Mouse (Mus musculus) neural tube, embryonic 15.5 days (tissue): ENCODE measurements around the gene Vtcn1. TPM values are rescaled to one million over a fixed set of nuclear protein-coding genes. Genes with fewer than 3 reads are reported as not detected.

Experiments
- ATAC-seq: fragments of 200-750 bp; cut with Nextera tagmentation; 2 replicates; pipeline ENCODE4 v1.8.0; 2017; ENCODE audit warnings: mild to moderate bottlenecking, moderate TSS enrichment, moderate library complexity; ENCODE audit not compliant: low FRiP score
- H3K27ac ChIP-seq: fragments of 300-500 bp; sonication (generic); replicated peaks from 2 replicates; pipeline ENCODE4 v1.5.1; 2015; ENCODE audit warnings: mild to moderate bottlenecking, inconsistent platforms
- H3K27me3 ChIP-seq: fragments of 300-500 bp; sonication (generic); replicated peaks from 2 replicates; pipeline ENCODE4 v1.6.1; 2015; ENCODE audit warnings: inconsistent platforms
- H3K36me3 ChIP-seq: fragments of 300-500 bp; sonication (generic); 2 replicates; pipeline ENCODE4 v1.6.1; 2015; ENCODE audit warnings: inconsistent platforms
- H3K4me1 ChIP-seq: fragments of 300-500 bp; sonication (generic); 2 replicates; pipeline ENCODE4 v1.6.1; 2015; ENCODE audit warnings: inconsistent platforms
- H3K4me2 ChIP-seq: fragments of 300-500 bp; sonication (generic); 2 replicates; pipeline ENCODE4 v1.6.1; 2015; ENCODE audit warnings: inconsistent platforms, mild to moderate bottlenecking, moderate library complexity
- H3K4me3 ChIP-seq: fragments of 300-500 bp; sonication (generic); replicated peaks from 2 replicates; pipeline ENCODE4 v1.5.1; 2015; ENCODE audit warnings: mild to moderate bottlenecking, inconsistent platforms
- H3K9ac ChIP-seq: fragments of 300-500 bp; sonication (generic); replicated peaks from 2 replicates; pipeline ENCODE4 v1.6.1; 2015; ENCODE audit warnings: mild to moderate bottlenecking, inconsistent platforms
- H3K9me3 ChIP-seq: fragments of 300-500 bp; sonication (generic); replicated peaks from 2 replicates; pipeline ENCODE4 v1.6.1; 2016; ENCODE audit warnings: inconsistent platforms
- WGBS: fragments of 180-500 bp; shearing (Covaris S2); methylation state at CpG from one replicate; pipeline ENCODE4 v1.1.7; 2015; ENCODE audit warnings: mixed read lengths; 5-methylcytosine and 5-hydroxymethylcytosine counted together
- polyA plus RNA-seq: library from polyadenylated mRNA; unstranded; fragments of >200 nt; fragmentation: Nextera tagmentation; extraction: Ambion mirVana; gene quantifications from 2 replicates; pipeline ENCODE4 v1.2.1, GENCODE M21; 2015

The Vtcn1 gene
- 0.11 TPM in 1 of 2 replicates, not detected in the other for polyA plus RNA-seq

- Histone ChIP-seq H3K36me3 (no peaks in the 10 kb centered on the region), H3K27me3 (no peaks in the 10 kb centered on the region), H3K9ac (no peak within 1 kb of the TSS), H3K9me3 (no peaks in the 10 kb centered on the region), H3K27ac (no peak within 1 kb of the TSS), H3K4me1 (peaks cover 8% of the 10 kb centered on the region), H3K4me2 (no peak within 1 kb of the TSS), H3K4me3 (no peak within 1 kb of the TSS)
- 63% methylated on average over 6 of the region's 6 CpGs for WGBS
- no peak for ATAC-seq
Observed at GRCm38 (mm10) chr3:100825225-100825965, at the start of gene Vtcn1. TSS of gene Vtcn1 (plus strand) at chr3:100825459.

- Histone ChIP-seq H3K9ac (no peak overlapping the region), H3K9me3 (no peaks in the 10 kb centered on the region), H3K4me2 (no peak overlapping the region), H3K27me3 (no peaks in the 10 kb centered on the region), H3K36me3 (no peaks in the 10 kb centered on the region), H3K4me1 (no peaks in the 10 kb centered on the region), H3K4me3 (no peak overlapping the region), H3K27ac (no peak overlapping the region)
- 89% methylated on average over 6 of the region's 6 CpGs for whole genome bisulfite sequencing
- no peak for ATAC-seq
Observed at GRCm38 (mm10) chr3:100776967-100777366, 48.3 kb upstream of the Vtcn1 start.

DNA sequence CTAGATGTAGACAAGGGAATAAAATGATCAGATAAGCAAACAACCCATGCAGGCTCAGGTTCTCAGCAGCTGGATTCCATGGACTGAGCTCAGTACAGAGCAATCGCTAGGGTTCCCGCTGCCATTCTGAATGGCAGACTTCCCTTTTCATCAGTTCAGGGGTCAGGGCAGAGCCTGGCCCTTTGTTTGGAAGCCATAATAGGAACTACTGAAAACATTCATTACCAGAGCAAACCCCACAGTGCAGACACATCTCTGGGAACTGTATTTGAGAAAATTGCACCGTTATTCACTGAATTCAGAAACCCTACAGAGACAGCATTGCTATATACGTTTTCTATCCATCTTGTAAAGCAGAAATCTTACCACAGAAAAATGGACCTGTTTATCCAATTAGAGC lies 47.7 kb upstream of the Vtcn1 start:
- no peak overlapping the region for H3K27ac ChIP-seq
- H3K9me3 ChIP-seq, result no peaks in the 10 kb centered on the region
- no peak overlapping the region for H3K4me3 ChIP-seq
- no peak for ATAC-seq
- H3K4me2 ChIP-seq, result no peak overlapping the region
- H3K4me1 ChIP-seq, result no peaks in the 10 kb centered on the region
- H3K9ac ChIP-seq, result no peak overlapping the region
- no peaks in the 10 kb centered on the region for H3K27me3 ChIP-seq
- H3K36me3 ChIP-seq, result no peaks in the 10 kb centered on the region
- WGBS, result 22% methylated on average over 4 of the region's 4 CpGs

DNA sequence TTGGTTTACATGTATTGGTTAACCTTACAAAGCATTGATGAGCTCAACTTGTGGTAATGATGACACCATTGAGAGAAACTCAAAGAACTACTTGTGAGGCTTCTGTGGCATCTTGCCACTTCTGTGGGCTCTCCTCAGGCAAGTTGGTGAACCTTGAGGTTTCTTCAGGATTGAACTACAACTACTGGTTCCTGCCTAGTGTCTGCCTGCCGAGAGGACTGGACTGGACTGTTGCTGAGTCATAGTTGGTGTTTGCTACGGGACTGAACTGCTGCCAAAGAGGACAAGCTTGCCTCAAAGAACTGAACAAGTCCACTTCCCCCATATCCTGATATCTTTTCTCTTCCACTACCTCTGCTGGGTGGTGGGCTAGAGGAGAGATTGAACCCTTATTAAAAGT lies 39.2 kb upstream of the Vtcn1 start:
- ATAC-seq, result no peak
- Histone ChIP-seq H3K36me3 (no peaks in the 10 kb centered on the region), H3K4me3 (no peak overlapping the region), H3K27me3 (no peaks in the 10 kb centered on the region), H3K27ac (no peak overlapping the region), H3K4me1 (no peaks in the 10 kb centered on the region), H3K9me3 (0 out of 2 replicates have a peak, but pooled peaks cover 2% of the 10 kb centered on the region), H3K4me2 (no peak overlapping the region), H3K9ac (no peak overlapping the region)
- 84% methylated on average over 2 of the region's 2 CpGs for WGBS

- 87% methylated on average over 3 of the region's 3 CpGs for whole genome bisulfite sequencing
- Histone ChIP-seq H3K27me3 (no peaks in the 10 kb centered on the region), H3K4me2 (no peak overlapping the region), H3K4me1 (no peaks in the 10 kb centered on the region), H3K27ac (no peak overlapping the region), H3K36me3 (no peaks in the 10 kb centered on the region), H3K9ac (no peak overlapping the region), H3K9me3 (0 out of 2 replicates have a peak, but pooled peaks cover 4% of the 10 kb centered on the region), H3K4me3 (no peak overlapping the region)
- ATAC-seq, result no peak
Observed at GRCm38 (mm10) chr3:100791670-100792069, 33.6 kb upstream of the Vtcn1 start.

DNA sequence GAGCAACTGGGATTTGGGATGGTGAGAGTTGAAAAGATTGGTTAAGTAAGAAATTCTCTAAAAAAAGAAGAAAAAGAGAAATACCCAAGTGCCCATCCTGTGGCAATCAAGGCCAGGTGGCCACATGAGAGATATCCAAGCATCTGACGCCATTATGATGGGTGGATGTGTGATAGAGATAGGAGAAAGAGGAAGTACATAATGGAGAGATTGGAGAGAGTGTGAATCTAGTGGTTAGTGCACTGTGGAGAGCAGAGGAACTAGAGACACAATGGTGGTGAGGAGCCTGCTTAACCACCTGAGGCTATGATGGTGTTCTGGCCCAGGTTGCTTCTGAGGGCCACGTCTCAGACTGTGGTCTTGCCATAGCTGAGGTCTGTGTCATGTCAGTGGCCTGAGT lies 31.9 kb upstream of the Vtcn1 start:
- no peaks in the 10 kb centered on the region for H3K36me3 ChIP-seq
- no peak for ATAC-seq
- H3K9ac ChIP-seq, result no peak overlapping the region
- no peaks in the 10 kb centered on the region for H3K4me1 ChIP-seq
- H3K9me3 ChIP-seq, result 0 out of 2 replicates have a peak, but pooled peaks cover 4% of the 10 kb centered on the region
- H3K4me3 ChIP-seq, result no peak overlapping the region
- no peaks in the 10 kb centered on the region for H3K27me3 ChIP-seq
- WGBS, result 89% methylated on average over 2 of the region's 2 CpGs
- no peak overlapping the region for H3K4me2 ChIP-seq
- no peak overlapping the region for H3K27ac ChIP-seq

GRCm38 (mm10) chr3:100796571-100796970 lies 28.7 kb upstream of the Vtcn1 start:
- H3K27me3 ChIP-seq, result no peaks in the 10 kb centered on the region

GRCm38 (mm10) chr3:100797166-100798145 lies 27.8 kb upstream of the Vtcn1 start:
- H3K4me2 ChIP-seq, result no peak overlapping the region
- no peaks in the 10 kb centered on the region for H3K27me3 ChIP-seq
- no peaks in the 10 kb centered on the region for H3K4me1 ChIP-seq
- ATAC-seq, result no peak
- H3K27ac ChIP-seq, result no peak overlapping the region
- no peak overlapping the region for H3K9ac ChIP-seq
- no peaks in the 10 kb centered on the region for H3K9me3 ChIP-seq
- WGBS, result 79% methylated on average over 6 of the region's 6 CpGs
- no peak overlapping the region for H3K4me3 ChIP-seq
- no peaks in the 10 kb centered on the region for H3K36me3 ChIP-seq

More at GRCm38 (mm10) chr3:100796571-100796970, 28.7 kb upstream of the Vtcn1 start:
- 66% methylated on average over 4 of the region's 4 CpGs for WGBS
- H3K4me3 ChIP-seq, result no peak overlapping the region
- no peak overlapping the region for H3K9ac ChIP-seq
- H3K36me3 ChIP-seq, result no peaks in the 10 kb centered on the region
- H3K4me2 ChIP-seq, result no peak overlapping the region
- no peaks in the 10 kb centered on the region for H3K9me3 ChIP-seq
- H3K4me1 ChIP-seq, result no peaks in the 10 kb centered on the region
- no peak overlapping the region for H3K27ac ChIP-seq
- no peak for ATAC-seq

DNA sequence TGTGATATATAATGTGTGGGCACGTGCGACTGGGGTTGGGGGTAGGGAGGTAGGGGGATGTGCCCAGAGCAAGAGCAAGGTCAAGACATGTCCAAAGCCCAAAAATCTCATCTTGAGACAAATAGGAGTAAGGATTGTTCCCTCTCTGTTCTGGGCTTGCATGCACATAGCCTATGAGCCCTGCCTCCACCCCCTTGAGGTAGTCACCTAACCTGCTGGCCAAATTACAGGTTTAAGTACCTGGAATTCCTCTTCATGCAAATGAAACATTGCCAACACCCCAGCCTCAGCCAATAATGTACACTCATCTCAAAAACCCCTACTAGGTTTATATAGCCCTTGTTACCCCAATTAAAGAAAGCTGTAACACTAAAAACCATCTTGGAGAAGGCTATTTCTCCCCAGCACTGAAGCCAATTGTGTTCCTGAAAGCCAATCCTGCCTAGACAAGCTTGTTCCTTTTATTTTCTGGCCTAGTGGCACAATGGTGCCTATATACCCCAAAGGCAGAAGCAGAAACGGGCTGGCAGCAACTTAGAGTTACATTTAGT lies 26.3 kb upstream of the Vtcn1 start:
- H3K4me2 ChIP-seq, result no peak overlapping the region
- no peaks in the 10 kb centered on the region for H3K4me1 ChIP-seq
- H3K27ac ChIP-seq, result no peak overlapping the region
- no peak overlapping the region for H3K4me3 ChIP-seq
- ATAC-seq, result no peak
- no peaks in the 10 kb centered on the region for H3K27me3 ChIP-seq
- no peaks in the 10 kb centered on the region for H3K36me3 ChIP-seq
- H3K9ac ChIP-seq, result no peak overlapping the region
- no peaks in the 10 kb centered on the region for H3K9me3 ChIP-seq
- 73% methylated on average over 3 of the region's 3 CpGs for WGBS

GRCm38 (mm10) chr3:100804975-100805374 lies 20.3 kb upstream of the Vtcn1 start:
- H3K27ac ChIP-seq, result no peak overlapping the region
- no peaks in the 10 kb centered on the region for H3K9me3 ChIP-seq
- WGBS, result 65% methylated on average over 1 of the region's 1 CpGs
- H3K4me1 ChIP-seq, result no peaks in the 10 kb centered on the region
- H3K4me2 ChIP-seq, result 0 out of 2 replicates have a peak overlapping the region, but pooled peaks have one; percentile 6
- H3K4me3 ChIP-seq, result no peak overlapping the region
- H3K27me3 ChIP-seq, result no peaks in the 10 kb centered on the region
- ATAC-seq, result no peak
- no peak overlapping the region for H3K9ac ChIP-seq
- H3K36me3 ChIP-seq, result no peaks in the 10 kb centered on the region

DNA sequence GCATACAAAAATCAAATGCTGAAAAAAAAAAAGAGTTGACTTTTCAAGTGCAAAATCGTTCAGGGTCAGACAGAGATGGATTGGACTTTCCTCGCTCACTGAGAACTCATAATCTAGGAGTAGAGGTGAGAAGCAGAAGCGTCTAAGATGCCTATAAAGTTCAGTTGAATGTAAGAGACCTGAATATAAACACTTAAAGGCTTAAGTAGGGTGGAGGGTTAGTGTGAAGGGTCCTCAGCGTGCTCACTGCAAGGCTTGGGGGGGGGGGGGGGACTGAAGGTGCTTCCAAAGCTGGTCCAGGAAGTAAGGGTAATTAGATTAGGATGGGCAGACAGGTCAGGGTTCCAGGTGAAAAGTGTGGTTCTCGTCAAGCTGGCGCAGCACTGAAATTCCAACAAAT lies 19.3 kb upstream of the Vtcn1 start:
- Histone ChIP-seq H3K9me3 (no peaks in the 10 kb centered on the region), H3K4me1 (no peaks in the 10 kb centered on the region), H3K27me3 (no peaks in the 10 kb centered on the region), H3K9ac (no peak overlapping the region), H3K27ac (no peak overlapping the region), H3K4me2 (no peak overlapping the region), H3K4me3 (no peak overlapping the region), H3K36me3 (no peaks in the 10 kb centered on the region)
- no peak for ATAC-seq
- 72% methylated on average over 6 of the region's 6 CpGs for WGBS
